Mouse (Mus musculus): ENCODE measurements around the gene Ms4a6b.
"Not testable (repeated sequence)": the region's sequence is repeated elsewhere in the genome, so short reads cannot be mapped to it uniquely, and the experiment has no call there.

DNA sequence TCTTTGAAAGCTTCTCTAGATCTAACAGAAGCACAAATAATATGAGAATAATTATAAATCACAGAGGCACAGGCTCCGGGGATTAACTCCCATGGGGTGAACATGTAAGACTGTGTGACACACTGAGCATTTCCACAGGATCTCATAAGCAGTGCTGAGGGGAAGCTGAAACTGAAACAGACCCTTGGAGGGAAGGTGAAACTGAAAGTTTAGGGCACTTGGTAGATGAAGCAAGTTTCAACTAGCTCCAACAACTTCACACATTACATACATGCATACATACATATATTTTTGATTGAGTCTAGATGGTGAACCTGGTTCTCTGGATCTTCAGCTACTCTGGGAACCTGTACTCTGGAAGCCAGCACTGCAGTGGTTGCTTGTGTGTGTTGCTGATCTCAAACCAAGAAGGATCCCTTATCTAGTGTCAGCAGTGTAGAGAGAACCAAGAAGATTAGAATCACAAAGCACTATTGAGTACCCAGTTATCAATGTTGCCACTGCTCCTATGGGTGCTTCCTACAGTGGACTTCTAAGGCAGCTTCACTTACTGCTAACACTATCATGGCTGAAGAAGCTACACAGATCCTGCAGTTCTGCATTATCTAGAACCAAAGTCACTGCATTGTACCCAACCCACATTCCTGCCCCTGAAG is 24.0 kb downstream of the Ms4a6b start:
- not testable (repeated sequence) for TF ChIP-seq POLR2A (IDR thresholded peaks at IDR 0.05; ENCODE audit: control insufficient read depth, low read depth, low read length); CTCF (IDR thresholded peaks at IDR 0.05; ENCODE audit: control insufficient read depth, insufficient read depth, insufficient replicate concordance, low read depth, low read length)

Data from testis, adult 2 months (tissue).